In the genomic region with DNA sequence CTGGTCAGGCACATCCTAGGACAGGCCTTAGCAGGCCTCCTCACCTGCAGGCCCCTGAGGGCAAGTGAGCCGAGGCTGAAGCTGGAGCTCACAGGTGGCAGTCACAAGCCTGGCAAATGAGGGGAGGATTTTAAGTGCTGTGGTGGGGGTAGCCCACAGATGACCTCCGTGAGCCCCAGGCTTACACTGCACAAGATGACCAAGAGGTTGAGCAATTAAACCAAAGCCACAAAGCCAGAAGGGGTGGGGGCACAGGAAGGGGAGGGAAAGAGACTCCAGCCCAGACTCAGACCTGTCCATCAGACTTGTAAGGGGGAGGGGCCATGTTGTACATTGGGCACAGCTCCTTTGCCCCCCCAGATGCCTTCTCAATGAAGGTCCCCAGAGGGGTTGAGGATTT, we compare ENCODE assay signal across 25 mouse cellular contexts. TPM values are rescaled to one million over a fixed set of nuclear protein-coding genes. Genes with fewer than 3 reads are reported as not detected.
DNase-seq lines count a peak whose midpoint lies in the region; ATAC-seq lines count a peak whose summit lies in the region.
"Had no signal": no experiment of that assay in that cellular context is flagged by ENCODE, and none has a peak within 500 bp of the region (broad histone marks: within the 10 kb centered on the region; RNA-seq: fewer than 3 reads in every experiment).

No protein-coding gene starts in this region.

- peaks cover 2% of the 10 kb centered on the region; the same call in 1 of the 2 replicates for H3K4me1 ChIP-seq in midbrain, embryonic 14.5 days (ENCODE audit: control insufficient read depth, insufficient read depth, low read length)
- H3K4me1 ChIP-seq: forebrain, embryonic 13.5 days had no signal

- no peaks in the 10 kb centered on the region for H3K9me3 ChIP-seq in midbrain, embryonic 14.5 days (ENCODE audit: control insufficient read depth, low read length)
- H3K9me3 ChIP-seq: embryonic facial prominence, embryonic 10.5 days; forebrain, embryonic 13.5 days; heart, embryonic 15.5 days; hindbrain, embryonic 10.5 days had no signal

- H3K4me2 ChIP-seq in midbrain, embryonic 14.5 days (ENCODE audit: low read length): no peak overlapping the region
- H3K4me2 ChIP-seq: forebrain, embryonic 13.5 days; heart, embryonic 11.5 days; heart, embryonic 15.5 days; hindbrain, embryonic 14.5 days had no signal

- no peak overlapping the region for H3K4me3 ChIP-seq in midbrain, embryonic 14.5 days (replicated peaks; ENCODE audit: low read depth, low read length)
- H3K4me3 ChIP-seq: embryonic facial prominence, embryonic 10.5 days; forebrain, embryonic 13.5 days; heart, adult 2 months; heart, embryonic 15.5 days; hindbrain, embryonic 10.5 days had no signal

- 83% methylated on average over 2 of the region's 2 CpGs for WGBS in midbrain, embryonic 14.5 days

- DNase-seq in adrenal gland, adult 2 months: peak; percentile 56
- DNase-seq in adrenal gland, adult 18-20 months (ENCODE audit: low spot score in 2 of 2): no peak
- peak; percentile 94 for DNase-seq in 416B (ENCODE audit: low read depth)
- DNase-seq in thymus, postnatal 4 days: no peak
- DNase-seq in midbrain, embryonic 14.5 days: no peak
- DNase-seq: adrenal gland, adult 8-10 months; adrenal gland, postnatal 36 days; cerebellum, adult 11-12 months; cerebellum, adult 9-10 months; cerebellum, postnatal 25 days; forebrain, postnatal 0 days; heart, adult 2 months; heart, postnatal 14 days had no signal

- peak; percentile 26 for ATAC-seq in common myeloid progenitor, adult 5-6 weeks (replicated peaks; ENCODE audit: low read depth, poor library complexity, severe bottlenecking)
- ATAC-seq in megakaryocyte, adult 5-6 weeks (ENCODE audit: poor library complexity, severe bottlenecking): peak; percentile 62
- ATAC-seq in midbrain, embryonic 14.5 days (ENCODE audit: low FRiP score, low TSS enrichment): no peak
- ATAC-seq in inflammation-experienced regulatory T-cells, adult 6 months: no peak
- ATAC-seq: activated CD4-positive, CD25-positive, alpha-beta regulatory T cell, adult 4 months; forebrain, embryonic 13.5 days; forebrain, postnatal 0 days; Patski had no signal

- no peaks in the 10 kb centered on the region for H3K36me3 ChIP-seq in midbrain, embryonic 14.5 days (ENCODE audit: control insufficient read depth, insufficient read depth, low read length)
- H3K36me3 ChIP-seq: heart, embryonic 15.5 days; hindbrain, embryonic 10.5 days had no signal

- no peak overlapping the region for H3K27ac ChIP-seq in midbrain, embryonic 14.5 days (replicated peaks; ENCODE audit: low read depth, low read length)
- H3K27ac ChIP-seq: forebrain, embryonic 13.5 days; heart, adult 2 months; heart, embryonic 15.5 days; hindbrain, embryonic 10.5 days; hindbrain, embryonic 14.5 days had no signal

- no peak overlapping the region for H3K9ac ChIP-seq in midbrain, embryonic 14.5 days (replicated peaks; ENCODE audit: low read length)
- H3K9ac ChIP-seq: forebrain, embryonic 13.5 days; forebrain, postnatal 0 days; heart, embryonic 15.5 days; hindbrain, embryonic 14.5 days had no signal

- no peaks in the 10 kb centered on the region for H3K27me3 ChIP-seq in midbrain, embryonic 14.5 days (ENCODE audit: control insufficient read depth, insufficient read depth, low read length)
- H3K27me3 ChIP-seq: CH12.LX; forebrain, embryonic 13.5 days; heart, embryonic 15.5 days; Patski had no signal

RNA-seq across cellular contexts. Expression of gene Prkcd, which starts 9.3 kb away (rescaled TPM):
- 100 to 1,000 TPM in 1 of 2 experiments, 10 to 100 TPM in 1; 83.4 to 367 TPM for total RNA-seq in adrenal gland, adult 2 months (2021)
- 266 and 407 TPM in 2 replicates for polyA plus RNA-seq in adrenal gland, adult 2 months (2012; rRNA removed)
- total RNA-seq in adrenal gland, adult 18-20 months (2021): 100 to 1,000 TPM; 123 to 353 TPM
- 80.4 and 81.1 TPM in 2 replicates for total RNA-seq in common myeloid progenitor, adult 5-6 weeks (2017)
- total RNA-seq in megakaryocyte, adult 5-6 weeks (2015): 274 and 291 TPM in 2 replicates
- total RNA-seq in megakaryocyte, adult 5-6 weeks (2017): 424 and 451 TPM in 2 replicates
- polyA plus RNA-seq in midbrain, embryonic 14.5 days (2014; fragmentation: Nextera tagmentation; extraction: Ambion mirVana): 10.6 and 12.8 TPM in 2 replicates
- 10 to 100 TPM; 23.4 to 30.9 (median 28.3) TPM for polyA plus RNA-seq in inflammation-experienced regulatory T-cells, adult 6 months (2017; shearing (Covaris generic))

RNA-seq across cellular contexts. Expression of gene Rft1, which starts 37.4 kb away (rescaled TPM):
- total RNA-seq in adrenal gland, adult 2 months (2021): 10 to 100 TPM; 24.7 to 25.4 TPM
- 16.3 and 17.1 TPM in 2 replicates for polyA plus RNA-seq in adrenal gland, adult 2 months (2012; rRNA removed)
- 10 to 100 TPM; 20.8 to 35.3 TPM for total RNA-seq in adrenal gland, adult 18-20 months (2021)
- 15.8 and 18.3 TPM in 2 replicates for total RNA-seq in common myeloid progenitor, adult 5-6 weeks (2017)
- total RNA-seq in megakaryocyte, adult 5-6 weeks (2015): 7.4 and 11.0 TPM in 2 replicates
- 12.8 TPM in 2 replicates for total RNA-seq in megakaryocyte, adult 5-6 weeks (2017)
- 7.7 and 10.3 TPM in 2 replicates for polyA plus RNA-seq in midbrain, embryonic 14.5 days (2014; fragmentation: Nextera tagmentation; extraction: Ambion mirVana)
- polyA plus RNA-seq in inflammation-experienced regulatory T-cells, adult 6 months (2017; shearing (Covaris generic)): 10 to 100 TPM; 10.9 to 17.1 (median 15.5) TPM

Comparison
In these comparisons a context has a peak if more than half of its experiments do, and no peak if none do; other contexts are left out.
1. DNase-seq: peak in adrenal gland, adult 2 months (single experiment) and 416B (single experiment); none in adrenal gland, adult 18-20 months (0 of 2), thymus, postnatal 4 days (single experiment) and midbrain, embryonic 14.5 days (single experiment).
2. ATAC-seq: peak in common myeloid progenitor, adult 5-6 weeks (single experiment) and megakaryocyte, adult 5-6 weeks (single experiment); none in midbrain, embryonic 14.5 days (single experiment) and inflammation-experienced regulatory T-cells, adult 6 months (single experiment).